Mouse (Mus musculus) CH12.LX (cell line): Measurements from ENCODE around the gene Slc44a1. TPM values are rescaled to one million over a fixed set of nuclear protein-coding genes. Genes with fewer than 3 reads are reported as not detected.

Experiments
- DNase-seq: peaks from one replicate; pipeline ENCODE4 v3.0.0-alpha.2; 2013; ENCODE audit errors: extremely low read depth
- H3K27ac ChIP-seq: 2 replicates; pipeline ENCODE4 v1.5.1; 2012; ENCODE audit warnings: low read depth, mild to moderate bottlenecking, control low read depth, moderate library complexity; ENCODE audit not compliant: insufficient read depth
- H3K27me3 ChIP-seq: replicated peaks from 2 replicates; pipeline ENCODE3; 2012; ENCODE audit warnings: inconsistent platforms
- H3K36me3 ChIP-seq, 2 experiments: replicated peaks in 1 of 2; 2 replicates each; pipeline versions ENCODE3 to v1.6.1; 2012; ENCODE audit warnings: inconsistent platforms in 1 of 2, low read length in 1 of 2, mild to moderate bottlenecking in 1 of 2, mixed read lengths in 1 of 2, moderate library complexity in 1 of 2; ENCODE audit not compliant: control insufficient read depth in 1 of 2, insufficient read depth in 1 of 2
- H3K4me1 ChIP-seq, 2 experiments: 2 replicates each; pipeline ENCODE4 v1.6.1; 2012; ENCODE audit warnings: inconsistent platforms in 1 of 2, moderate library complexity in 1 of 2; ENCODE audit not compliant: insufficient read depth in 2 of 2, control insufficient read depth in 1 of 2
- H3K4me2 ChIP-seq: 2 replicates; pipeline ENCODE4 v1.6.1; 2012; ENCODE audit warnings: low read depth, mild to moderate bottlenecking, control low read depth; ENCODE audit not compliant: poor library complexity, insufficient read depth, severe bottlenecking
- H3K4me3 ChIP-seq, 3 experiments: fragments of 150-350 bp in 1 of 3; sonication (generic) in 1 of 3; replicated peaks in 1 of 3; 2 replicates each; pipeline versions ENCODE3 to v1.5.1; 2011 to 2012; ENCODE audit warnings: low read depth in 2 of 3, low read length in 2 of 3, mild to moderate bottlenecking in 2 of 3, moderate library complexity in 2 of 3, control low read depth in 1 of 3, improper control_type of control experiment in 1 of 3, inconsistent platforms in 1 of 3, mixed read lengths in 1 of 3; ENCODE audit not compliant: poor library complexity in 1 of 3
- H3K79me2 ChIP-seq: replicated peaks from 2 replicates; pipeline ENCODE4 v1.6.1; 2012; ENCODE audit warnings: mild to moderate bottlenecking, moderate library complexity; ENCODE audit not compliant: control insufficient read depth, poor library complexity, insufficient read depth, severe bottlenecking; ENCODE audit errors: extremely low read depth
- H3K9ac ChIP-seq: 2 replicates; pipeline ENCODE4 v1.6.1; 2012; ENCODE audit warnings: low read depth, mild to moderate bottlenecking, control low read depth, moderate library complexity; ENCODE audit not compliant: insufficient read depth
- H3K9me3 ChIP-seq: replicated peaks from 2 replicates; pipeline ENCODE3; 2012; ENCODE audit warnings: low read length, inconsistent platforms, mixed read lengths
- CHD2 ChIP-seq: IDR thresholded peaks from 2 replicates; pipeline ENCODE4 v1.6.1; 2011; ENCODE audit warnings: low read length, improper control_type of control experiment
- E2F4 ChIP-seq: IDR thresholded peaks from 2 replicates; pipeline ENCODE4 v1.6.1; 2011; ENCODE audit warnings: low read depth, low read length, improper control_type of control experiment; ENCODE audit not compliant: insufficient replicate concordance
- EP300 ChIP-seq: IDR thresholded peaks from 2 replicates; pipeline ENCODE4 v1.6.1; 2011; ENCODE audit warnings: low read length, improper control_type of control experiment
- GABPA ChIP-seq: IDR thresholded peaks from 2 replicates; pipeline ENCODE4 v1.6.1; 2012; ENCODE audit warnings: low read depth, low read length, improper control_type of control experiment, inconsistent platforms; ENCODE audit not compliant: insufficient replicate concordance
- HCFC1 ChIP-seq: IDR thresholded peaks from 2 replicates; pipeline ENCODE4 v1.6.1; 2012; ENCODE audit warnings: low read depth, mild to moderate bottlenecking, inconsistent platforms, low read length, improper control_type of control experiment
- JUND ChIP-seq: conservative IDR thresholded peaks from 2 replicates; pipeline ENCODE4 v1.6.1; 2011; ENCODE audit warnings: low read depth, low read length, improper control_type of control experiment
- KAT2A ChIP-seq: IDR thresholded peaks from 2 replicates; pipeline ENCODE4 v1.6.1; 2012; ENCODE audit warnings: low read length, improper control_type of control experiment, inconsistent platforms; ENCODE audit not compliant: insufficient replicate concordance
- MAX ChIP-seq: IDR thresholded peaks from 2 replicates; pipeline ENCODE4 v1.6.1; 2011; ENCODE audit warnings: low read length, improper control_type of control experiment
- NELFE ChIP-seq: IDR thresholded peaks from 2 replicates; pipeline ENCODE4 v1.6.1; 2011; ENCODE audit warnings: low read depth, low read length, improper control_type of control experiment
- POLR2A ChIP-seq: IDR thresholded peaks from 2 replicates; pipeline ENCODE4 v1.6.1; 2011; ENCODE audit warnings: low read depth, mild to moderate bottlenecking, improper control_type of control experiment, low read length
- POLR2AphosphoS2 ChIP-seq: IDR thresholded peaks from 2 replicates; pipeline ENCODE4 v1.6.1; 2011; ENCODE audit warnings: low read depth, low read length, improper control_type of control experiment
- RAD21 ChIP-seq: IDR thresholded peaks from 2 replicates; pipeline ENCODE4 v1.6.1; 2011; ENCODE audit warnings: low read depth, mild to moderate bottlenecking, low read length, improper control_type of control experiment, moderate library complexity
- RCOR1 ChIP-seq: conservative IDR thresholded peaks from 2 replicates; pipeline ENCODE4 v1.6.1; 2012; ENCODE audit warnings: low read depth, mild to moderate bottlenecking, inconsistent platforms, low read length, improper control_type of control experiment
- SIN3A ChIP-seq: IDR thresholded peaks from 2 replicates; pipeline ENCODE4 v1.6.1; 2012; ENCODE audit warnings: low read length, improper control_type of control experiment, inconsistent platforms
- SMC3 ChIP-seq: IDR thresholded peaks from 2 replicates; pipeline ENCODE4 v1.6.1; 2011; ENCODE audit warnings: low read depth, low read length, improper control_type of control experiment
- TBP ChIP-seq: conservative IDR thresholded peaks from 2 replicates; pipeline ENCODE4 v1.6.1; 2011; ENCODE audit warnings: low read depth, low read length, improper control_type of control experiment
- ZC3H11A ChIP-seq: IDR thresholded peaks from 2 replicates; pipeline ENCODE4 v1.6.1; 2012; ENCODE audit warnings: low read depth, mild to moderate bottlenecking, inconsistent platforms, low read length, improper control_type of control experiment
- ZKSCAN1 ChIP-seq: IDR thresholded peaks from 2 replicates; pipeline ENCODE4 v1.6.1; 2012; ENCODE audit warnings: low read depth, inconsistent platforms, low read length, improper control_type of control experiment, borderline replicate concordance
- ZNF384 ChIP-seq: IDR thresholded peaks from 2 replicates; pipeline ENCODE4 v1.6.1; 2012; ENCODE audit warnings: low read depth, low read length, improper control_type of control experiment, inconsistent platforms
- dilution Hi-C: fragments of 300-500 bp; cut with MboI; formaldehyde crosslinking; loops from 2 replicates; pipeline ENCODE4 v1.14.3; 2020; ENCODE audit warnings: low sequenced_read_pairs; ENCODE audit not compliant: extremely low pct_unique_long_range_greater_than_20kb, extremely low pct_ligation_motif_present
- in situ Hi-C: fragments of 300-500 bp; cut with MboI; formaldehyde crosslinking; loops from 3 replicates; pipeline ENCODE4 v1.14.3; 2019; ENCODE audit warnings: low sequenced_read_pairs, low pct_ligation_motif_present, low pct_unique_long_range_greater_than_20kb, mixed read lengths
- polyA plus RNA-seq: library from polyadenylated mRNA; unstranded; fragments of >175 nt; gene quantifications from 2 replicates; pipeline ENCODE4 v1.2.1, GENCODE M21; 2012; ENCODE audit warnings: low read depth; ENCODE audit not compliant: insufficient read length
- total RNA-seq, 2 experiments: library from RNA; depleted of rRNA; stranded (reverse); fragments of 300-350 nt in 1 of 2; fragments of >200 nt in 1 of 2; gene quantifications; 2 replicates each; pipeline ENCODE4 v1.2.3; 2012 to 2014

Gene Slc44a1
- total and polyA plus RNA-seq, 3 experiments: 5.4 to 9.3 (median 6.6) TPM

DNA sequence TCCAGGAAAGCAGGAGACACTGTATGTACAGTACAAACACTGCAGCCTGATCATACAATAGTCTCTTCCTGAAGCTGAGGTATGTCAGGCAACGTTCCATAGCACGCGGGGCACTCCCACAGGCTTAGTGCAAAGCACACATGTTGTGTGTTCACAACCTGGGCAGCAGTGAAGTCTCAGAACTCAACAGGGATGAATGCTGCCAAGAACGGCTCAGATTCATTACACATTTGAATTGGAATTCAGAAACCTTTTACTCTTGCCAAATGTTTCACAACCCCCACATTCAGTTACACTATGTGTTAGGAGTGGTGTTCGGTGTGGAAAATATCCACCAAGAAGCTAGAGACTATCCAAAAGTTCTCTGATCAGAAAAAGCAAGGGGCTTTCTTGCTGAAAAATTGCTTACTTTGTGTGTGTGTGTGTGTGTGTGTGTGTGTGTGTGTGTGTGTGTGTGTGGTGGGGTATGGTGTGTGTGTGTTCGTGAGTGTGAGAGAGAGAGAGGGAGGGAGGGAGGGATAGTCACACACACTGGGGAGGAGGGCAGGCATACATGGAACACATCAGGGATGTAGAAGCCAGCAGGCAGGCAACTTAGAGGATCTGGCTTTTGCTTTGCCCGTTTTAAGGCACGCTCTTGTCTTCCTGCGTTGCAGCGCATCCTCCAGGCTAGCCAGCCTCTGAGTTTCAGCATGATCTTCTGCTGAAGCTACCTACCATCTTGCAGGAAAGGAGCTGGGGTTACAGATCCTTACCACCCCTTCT lies 24.2 kb upstream of the Slc44a1 start:
- Histone ChIP-seq H3K4me2 (no peak overlapping the region), H3K27me3 (no peaks in the 10 kb centered on the region), H3K9ac (no peak overlapping the region), H3K4me3 (no peak overlapping the region), H3K36me3 (no peaks in the 10 kb centered on the region), H3K9me3 (no peaks in the 10 kb centered on the region), H3K79me2 (no peaks in the 10 kb centered on the region), H3K4me1 (peaks cover 24 to 34% of the 10 kb centered on the region in 2 experiments), H3K27ac (no peak overlapping the region)
- dilution Hi-C loops (no loop called here), in situ Hi-C loops (no loop called here)
- TF ChIP-seq ZNF384 (no peak), RCOR1 (no peak), TBP (no peak), POLR2AphosphoS2 (no peak), ZC3H11A (no peak), NELFE (no peak), E2F4 (no peak)
- DNase-seq: no peak

DNA sequence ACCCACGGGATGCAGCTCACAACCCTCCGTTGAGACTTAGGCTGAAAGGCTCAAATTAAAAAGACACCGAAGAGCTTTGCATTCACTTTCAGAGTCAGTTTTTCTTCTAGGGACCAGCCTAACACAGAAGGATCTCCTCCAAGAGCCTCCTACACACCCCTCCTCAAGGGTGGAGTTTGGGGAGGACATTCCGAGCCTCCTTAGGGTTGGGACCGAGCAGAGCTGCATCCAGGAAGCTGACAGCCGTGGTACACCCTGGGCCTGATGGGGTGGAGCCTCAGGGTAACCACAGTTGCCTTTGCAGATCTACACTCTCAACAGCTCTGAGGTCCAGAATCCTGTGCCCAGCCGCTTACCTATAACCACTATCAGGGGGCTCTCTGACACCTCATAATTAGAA lies 23.3 kb upstream of the Slc44a1 start:
- Histone ChIP-seq H3K27ac (no peak overlapping the region), H3K9ac (no peak overlapping the region), H3K9me3 (no peaks in the 10 kb centered on the region), H3K4me1 (peaks cover 24 to 30% of the 10 kb centered on the region in 2 experiments), H3K36me3 (no peaks in the 10 kb centered on the region), H3K4me2 (no peak overlapping the region), H3K4me3 (no peak overlapping the region), H3K27me3 (no peaks in the 10 kb centered on the region), H3K79me2 (no peaks in the 10 kb centered on the region)
- no peak for DNase-seq
- no peak for TF ChIP-seq ZKSCAN1
- TF ChIP-seq MAX: no peak
- TF ChIP-seq EP300: no peak
- TF ChIP-seq ZNF384: no peak
- TF ChIP-seq NELFE: no peak
- TF ChIP-seq GABPA: no peak
- no peak for TF ChIP-seq HCFC1
- TF ChIP-seq POLR2A: no peak
- TF ChIP-seq KAT2A: no peak
- no peak for TF ChIP-seq SMC3
- TF ChIP-seq E2F4: no peak
- no peak for TF ChIP-seq CHD2
- no peak for TF ChIP-seq SIN3A
- TF ChIP-seq JUND: no peak
- TF ChIP-seq RAD21: no peak
- in situ Hi-C loops (no loop called here), dilution Hi-C loops (no loop called here)
